Mouse (Mus musculus) lung, adult 10 weeks (tissue): ENCODE measurements around the gene Galnt5. TPM values are rescaled to one million over a fixed set of nuclear protein-coding genes. Genes with fewer than 3 reads are reported as not detected.

ENCODE experiments used
- polyA plus RNA-seq: library from polyadenylated mRNA; stranded (reverse); fragments of 350-450 nt; fragmentation: Illumina TruSeq; extraction: RNeasy Lipid Tissue Mini Kit (QIAGEN cat#74804); gene quantifications from one replicate; pipeline ENCODE4 v1.2.3, GENCODE M21; 2014; ENCODE audit warnings: low read depth, low replicate concordance; ENCODE audit not compliant: insufficient read depth

Galnt5 gene
- 0.45 TPM for polyA plus RNA-seq

DNA sequence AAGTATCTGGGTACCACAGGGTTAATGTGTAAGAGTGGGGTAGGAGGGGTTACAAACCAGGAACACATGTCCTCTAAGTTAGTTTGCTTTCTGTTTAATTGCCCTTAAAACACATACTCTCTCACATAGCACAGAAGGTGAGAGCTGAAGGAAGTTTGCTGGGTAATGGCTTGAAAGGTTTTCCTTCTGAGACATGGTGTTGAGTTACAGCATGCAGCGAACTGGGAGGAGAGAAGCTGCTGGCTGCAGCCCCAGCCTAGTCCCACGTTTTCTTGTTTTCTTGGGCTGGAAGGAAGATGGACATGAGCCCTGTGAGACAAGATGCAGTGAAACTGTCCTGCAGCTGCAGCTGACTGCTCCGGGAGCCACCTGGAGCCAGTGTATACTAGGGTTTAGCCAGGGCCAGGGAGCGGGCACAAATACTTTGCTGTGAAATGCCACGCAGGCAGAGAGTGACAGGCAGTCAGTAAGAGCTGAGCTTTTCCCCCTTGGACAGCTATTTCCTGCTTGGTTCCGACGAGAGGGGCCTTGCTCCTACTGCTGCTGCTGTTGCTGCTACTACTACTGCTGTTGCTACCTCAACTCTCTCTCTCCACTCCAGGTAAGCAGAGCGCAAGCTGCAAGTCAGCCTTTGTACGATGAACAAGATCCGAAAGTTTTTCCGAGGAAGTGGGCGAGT, at the start of gene Galnt5:
Gene Galnt5 (plus strand): TSS at position 133 of the 679 bp plus-strand sequence.

DNA sequence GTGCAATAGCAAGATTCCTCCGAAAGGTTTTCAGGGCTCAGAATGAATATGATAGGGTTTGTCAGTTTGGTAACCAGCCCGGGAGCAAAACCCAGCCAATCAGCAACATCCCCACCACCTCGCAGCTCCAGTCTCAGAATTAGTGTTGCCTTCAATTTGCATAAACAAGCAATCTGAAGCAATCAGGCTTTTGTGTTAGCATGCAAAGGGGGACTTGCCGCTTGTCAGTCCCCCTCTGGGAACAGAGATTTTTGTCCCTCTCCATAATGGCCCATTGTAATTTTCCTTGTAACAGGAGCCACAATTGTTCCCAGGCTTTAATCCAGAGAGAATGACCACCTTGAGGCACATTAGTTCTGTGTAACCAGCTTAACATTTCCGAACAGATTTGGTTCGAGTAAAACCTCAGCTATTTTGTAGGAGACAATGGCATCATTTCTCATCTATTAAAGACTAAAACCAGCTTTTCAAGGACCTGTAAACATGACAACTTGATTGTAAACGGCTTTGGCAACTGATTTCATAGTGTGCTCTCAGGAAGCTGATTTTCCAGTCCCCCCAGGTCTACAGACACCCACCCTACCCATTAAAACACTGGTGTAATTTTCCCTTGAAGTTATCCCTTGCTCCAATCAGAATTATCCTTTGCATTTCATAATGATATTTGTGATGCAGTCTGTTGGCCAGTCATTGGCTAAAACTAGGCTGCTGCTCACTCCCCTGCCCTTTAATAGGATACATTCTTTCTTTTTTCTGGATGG, 55.3 kb downstream of the Galnt5 start, which contains the start of gene Ermn:
Gene Ermn (minus strand): TSS at position 44 of the 761 bp plus-strand sequence.

Other genes with a start within 250 kb of the Galnt5 start
- not detected for gene Ermn, start 55.0 kb downstream of the Galnt5 start, polyA plus RNA-seq
- 27.4 TPM for gene Cytip, start 197.6 kb downstream of the Galnt5 start, polyA plus RNA-seq